Mouse (Mus musculus) left cerebral cortex, postnatal 25 days (tissue): ENCODE measurements around the gene Shank3. TPM values are rescaled to one million over a fixed set of nuclear protein-coding genes. Genes with fewer than 3 reads are reported as not detected.

Source experiments
- DNase-seq, 2 experiments: peaks; one replicate each; pipeline ENCODE4 v3.0.0; 2022; ENCODE audit warnings: low spot score in 2 of 2, mixed read lengths in 1 of 2
- intact Hi-C: fragments of 180-260 bp; cut with DNase I; formaldehyde crosslinking; loops from one replicate; pipeline ENCODE4 v1.15.1; 2025
- total RNA-seq, 2 experiments: library from RNA; stranded (reverse); gene quantifications; 2 replicates each; pipeline ENCODE4 v1.2.3; 2021

Shank3 gene
- total RNA-seq, 2 experiments from 2014 or later: 210 to 243 TPM

DNA sequence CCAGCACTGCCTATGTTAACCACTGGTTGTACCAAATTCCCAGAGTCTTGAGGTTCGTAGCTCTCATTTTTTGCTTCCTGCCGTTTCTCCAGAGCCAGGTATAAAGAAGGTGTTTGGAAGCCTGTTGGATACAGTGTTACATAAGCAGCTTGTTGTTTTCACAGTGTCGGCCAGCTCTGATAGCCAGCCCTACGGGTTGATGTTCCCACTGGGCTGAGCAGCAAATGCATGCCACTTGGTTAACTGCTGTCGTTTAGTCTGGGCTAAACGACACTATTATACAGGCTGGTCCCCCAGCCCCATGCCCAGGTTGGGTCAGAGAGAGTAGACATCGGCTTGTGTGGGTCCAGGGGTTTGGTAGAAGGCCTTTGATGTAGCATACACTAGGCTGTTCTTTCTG is 22.5 kb downstream of the Shank3 start:
- intact Hi-C loops: no loop called here
- no peak for DNase-seq

DNA sequence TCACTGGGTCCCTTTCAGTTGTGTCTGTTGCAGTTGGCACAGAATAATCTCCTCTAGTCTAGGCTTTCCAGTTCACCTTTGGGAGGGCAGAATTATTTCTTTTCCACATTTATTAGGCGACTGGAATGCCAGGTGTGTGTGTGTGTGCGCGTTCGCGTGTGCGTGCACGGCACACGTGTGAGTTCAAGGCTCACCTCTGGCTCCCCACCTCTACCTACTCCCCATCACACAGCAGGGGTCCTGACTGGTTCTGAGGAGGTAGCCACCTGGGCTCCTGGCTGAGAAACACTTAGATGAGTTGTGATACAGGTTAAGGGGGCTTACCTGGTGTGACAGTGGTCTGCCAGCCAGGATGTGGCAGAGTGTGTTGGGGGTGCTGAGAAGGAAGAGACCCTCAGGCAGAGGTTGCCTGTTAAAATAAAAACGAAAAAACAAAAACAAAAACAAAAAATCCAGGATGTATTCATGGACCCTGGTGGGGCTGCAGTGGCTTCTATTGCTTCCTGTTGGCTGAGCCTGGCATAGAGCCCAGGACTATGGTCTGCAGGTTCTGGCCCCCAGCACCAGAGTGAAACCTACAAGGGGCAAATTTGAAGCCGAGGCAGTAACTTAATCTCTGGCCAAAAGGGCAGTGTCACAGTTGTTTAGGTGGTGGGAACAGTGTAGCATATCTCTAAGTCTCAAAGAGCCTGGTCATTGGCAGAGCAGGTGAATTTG is 23.3 kb downstream of the Shank3 start:
- no peak for DNase-seq
- intact Hi-C loops: no loop called here

DNA sequence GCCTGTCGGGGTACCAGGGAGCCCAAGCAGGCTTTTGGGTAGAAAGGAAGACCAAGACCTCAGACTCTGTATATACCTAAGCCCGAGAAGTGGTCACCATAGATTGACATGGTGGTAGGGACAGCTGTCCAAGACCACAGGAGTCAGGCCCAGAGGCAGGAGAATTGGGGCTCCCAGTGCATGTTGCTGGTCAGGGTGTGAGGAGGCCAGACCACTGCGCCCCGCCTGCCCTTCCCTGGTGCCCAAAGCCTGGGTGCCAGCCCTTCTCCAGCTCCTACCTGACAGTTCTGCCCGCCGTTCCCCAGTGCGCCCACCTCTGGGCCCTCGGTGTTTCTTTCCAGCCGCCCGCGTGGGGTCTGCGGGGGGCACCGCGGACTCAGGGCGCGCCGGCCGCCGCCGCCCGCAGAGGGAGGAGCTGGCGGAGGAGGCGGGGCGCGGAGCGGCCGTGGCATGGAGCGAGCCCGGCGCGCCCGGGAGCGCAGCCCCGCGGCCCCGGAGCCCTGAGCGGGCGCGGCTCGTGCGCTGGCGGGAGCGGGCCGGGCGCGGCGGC is 23.9 kb downstream of the Shank3 start:
- DNase-seq: no peak
- intact Hi-C loops: no loop called here

DNA sequence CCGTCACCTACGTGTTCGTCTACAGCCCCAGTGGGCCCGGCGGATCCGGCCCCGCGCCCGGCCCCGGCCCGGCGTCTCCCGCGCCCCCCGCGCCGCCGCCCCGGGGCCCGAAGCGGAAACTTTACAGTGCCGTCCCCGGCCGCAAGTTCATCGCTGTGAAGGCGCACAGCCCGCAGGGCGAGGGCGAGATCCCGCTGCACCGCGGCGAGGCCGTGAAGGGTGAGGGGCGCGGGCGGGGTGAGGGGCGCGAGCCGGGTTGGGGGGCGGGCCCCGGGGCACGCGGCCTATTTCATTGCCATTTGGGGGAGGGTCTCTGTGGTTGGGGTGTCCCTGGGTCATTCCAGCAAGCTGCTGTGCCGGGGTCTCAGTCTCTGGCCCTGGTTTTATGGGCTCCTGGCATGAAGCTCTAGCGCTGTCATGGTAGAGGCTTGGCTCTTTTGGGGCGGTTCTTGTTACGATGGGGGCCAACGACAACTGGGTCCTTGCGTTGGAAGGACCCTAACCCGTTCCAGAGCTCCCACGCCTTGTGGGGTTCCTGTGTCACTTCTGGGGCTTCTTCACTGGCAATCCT is 24.7 kb downstream of the Shank3 start:
- intact Hi-C loops: loop anchor here (2.0 kb wide), 1 partner anchor 23 kb away; no protein-coding TSS in a partner anchor
- no peak for DNase-seq

DNA sequence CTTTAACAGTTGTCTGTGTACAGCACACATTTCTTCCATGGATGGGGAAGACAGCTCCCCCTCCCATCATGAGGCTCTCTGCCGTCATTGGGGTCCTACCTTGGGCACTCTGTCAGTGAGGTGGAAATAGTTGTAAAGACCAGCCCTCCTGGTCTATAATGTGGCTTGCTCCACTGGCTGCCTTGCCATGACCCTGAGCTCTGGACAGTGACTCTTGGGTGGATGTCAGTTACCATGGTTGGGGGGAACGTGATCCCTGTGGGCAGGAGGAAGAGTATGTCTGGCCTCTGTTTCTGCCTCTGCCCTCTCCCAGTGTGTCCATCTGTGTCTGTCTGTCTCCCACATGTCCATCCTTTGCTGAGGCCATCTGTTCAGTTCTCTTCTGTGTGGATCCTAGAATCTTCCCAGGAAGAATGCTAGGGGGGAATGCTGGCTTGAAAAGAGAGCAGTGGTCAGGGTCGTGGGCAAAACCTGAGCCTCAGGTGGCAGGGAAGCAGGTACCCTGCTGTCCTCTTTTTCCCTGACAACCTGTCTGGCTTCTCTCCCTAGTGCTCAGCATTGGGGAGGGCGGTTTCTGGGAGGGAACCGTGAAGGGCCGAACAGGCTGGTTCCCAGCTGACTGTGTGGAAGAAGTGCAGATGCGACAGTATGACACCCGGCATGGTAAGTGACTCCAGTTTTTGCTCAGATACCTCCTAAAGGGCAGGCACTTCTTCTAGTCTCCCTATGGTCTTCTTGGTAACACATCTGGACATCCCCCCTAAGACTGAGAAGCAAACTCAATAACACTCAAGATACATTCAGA is 25.4 kb downstream of the Shank3 start:
- intact Hi-C loops: loop anchor here (2.0 kb wide), 1 partner anchor 24 kb away; no protein-coding TSS in a partner anchor
- no peak for DNase-seq

DNA sequence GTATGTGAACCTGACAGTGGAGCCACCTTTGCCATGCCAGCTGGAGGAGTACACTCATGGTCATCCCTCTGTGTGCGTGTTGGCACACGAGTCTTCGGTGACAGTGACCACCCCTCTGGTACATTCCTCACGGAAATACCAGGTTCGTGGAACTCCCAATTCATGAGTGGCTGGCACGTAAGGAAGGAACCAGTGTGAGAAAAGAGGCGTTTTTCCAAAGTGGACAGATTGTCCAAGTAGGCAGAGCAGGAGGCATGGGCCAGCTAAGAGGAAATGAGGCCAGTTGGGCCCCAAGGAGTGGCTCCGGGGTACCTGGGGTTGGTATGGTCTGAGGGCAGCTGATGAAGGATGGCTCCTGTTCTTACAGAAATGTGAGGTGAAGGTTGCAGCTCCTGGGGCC is 26.0 kb downstream of the Shank3 start:
- no peak for DNase-seq
- intact Hi-C loops: loop anchor here (2.0 kb wide), 1 partner anchor 25 kb away; no protein-coding TSS in a partner anchor

DNA sequence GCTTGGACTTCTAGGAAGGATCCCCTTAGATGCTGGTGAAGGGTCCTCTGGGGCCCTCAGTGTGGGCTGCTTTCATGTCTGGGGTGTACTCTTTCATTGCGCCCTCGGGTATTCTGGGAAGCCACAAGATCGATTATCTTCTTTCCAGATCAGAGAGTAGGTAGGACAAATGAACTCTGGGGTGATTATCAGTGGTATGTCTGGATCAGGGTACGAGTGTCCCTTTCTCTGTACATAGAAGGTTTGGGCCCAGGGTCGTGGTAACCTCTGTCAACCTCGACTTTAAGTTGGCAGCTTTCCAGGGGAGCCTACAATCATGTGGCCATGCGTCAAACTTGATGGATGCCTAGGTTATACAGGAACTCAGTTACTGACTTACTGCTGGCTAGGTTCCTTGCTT is 26.5 kb downstream of the Shank3 start:
- intact Hi-C loops: loop anchor here (2.0 kb wide), 1 partner anchor 25 kb away; no protein-coding TSS in a partner anchor
- DNase-seq: no peak

DNA sequence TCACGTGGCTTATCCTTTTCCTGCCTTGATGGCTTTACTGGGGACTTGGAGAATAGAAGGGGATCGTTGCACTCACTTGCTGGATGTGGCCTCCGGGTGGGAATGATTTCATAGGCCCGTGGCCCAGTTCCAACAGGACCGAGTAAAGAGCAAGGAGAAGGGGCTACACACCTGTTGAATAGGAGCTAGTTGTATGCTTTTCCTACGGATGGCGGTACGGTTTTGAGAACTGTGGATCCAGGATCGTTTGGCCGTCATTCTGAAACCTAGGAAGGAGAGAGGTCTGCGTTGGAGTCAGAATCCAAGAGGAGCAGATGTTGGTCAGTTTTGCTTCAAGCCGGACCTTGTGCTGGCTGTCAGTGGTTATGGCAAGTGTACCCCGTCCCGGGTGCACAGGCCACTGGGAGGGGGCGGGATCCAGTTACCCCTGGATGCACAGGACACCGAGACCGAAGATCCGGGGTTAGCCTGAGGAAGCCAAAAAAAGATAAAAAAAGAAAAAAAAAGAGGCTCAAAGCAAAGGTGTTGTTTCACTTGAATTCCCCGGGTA is 27.4 kb downstream of the Shank3 start:
- DNase-seq: no peak
- intact Hi-C loops: no loop called here

DNA sequence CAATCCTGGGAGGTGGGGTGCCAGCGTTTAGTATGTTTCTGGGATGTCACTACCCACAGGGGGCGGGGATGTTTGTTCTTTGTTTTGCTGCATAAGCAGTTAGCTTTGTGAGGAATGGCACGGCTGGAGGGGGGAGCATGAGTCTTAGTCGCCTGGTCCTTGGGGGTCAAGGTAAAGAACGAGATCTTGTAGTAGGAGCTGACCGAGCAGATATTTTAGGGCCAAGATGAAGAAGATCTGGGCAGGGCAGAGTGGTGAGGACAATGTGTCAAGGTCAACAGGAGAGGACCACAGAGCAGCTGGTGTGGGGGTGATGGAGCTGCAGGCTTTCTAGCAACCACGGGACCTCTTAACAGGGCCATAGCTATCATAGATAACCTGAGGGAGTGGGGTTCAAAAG is 28.0 kb downstream of the Shank3 start:
- no peak for DNase-seq
- intact Hi-C loops: no loop called here

DNA sequence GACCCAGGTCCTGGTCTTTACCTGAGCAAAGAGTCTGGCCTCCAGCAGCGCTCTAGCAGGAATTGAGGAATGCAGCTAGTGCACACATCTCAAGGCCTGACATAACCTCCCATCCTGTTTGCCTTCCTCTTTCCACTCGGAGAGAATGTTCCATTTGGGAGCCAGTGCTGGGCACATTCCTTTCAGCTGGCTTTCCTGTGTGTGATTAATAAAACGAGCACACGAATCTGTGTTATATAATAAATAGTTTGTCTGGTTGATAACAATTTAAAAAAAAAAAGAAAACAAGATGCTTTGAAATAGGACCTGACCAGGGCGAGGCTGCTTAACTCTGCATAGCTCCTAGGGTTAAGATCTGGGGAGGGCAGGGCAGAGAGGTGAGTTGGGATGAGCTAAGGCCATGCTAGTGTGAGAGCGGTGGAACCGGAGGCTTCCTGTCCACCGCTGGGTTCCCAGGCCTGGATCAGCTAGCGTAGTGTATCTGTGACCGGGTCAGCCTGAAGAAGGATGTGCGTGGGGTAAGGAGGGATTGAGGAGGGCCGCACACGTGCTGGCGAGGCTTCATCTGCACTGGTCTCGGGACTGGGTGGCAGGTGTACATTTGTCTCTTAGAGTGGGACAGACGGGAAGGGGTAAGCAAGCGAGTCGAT is 28.9 kb downstream of the Shank3 start:
- no peak for DNase-seq
- intact Hi-C loops: no loop called here

DNA sequence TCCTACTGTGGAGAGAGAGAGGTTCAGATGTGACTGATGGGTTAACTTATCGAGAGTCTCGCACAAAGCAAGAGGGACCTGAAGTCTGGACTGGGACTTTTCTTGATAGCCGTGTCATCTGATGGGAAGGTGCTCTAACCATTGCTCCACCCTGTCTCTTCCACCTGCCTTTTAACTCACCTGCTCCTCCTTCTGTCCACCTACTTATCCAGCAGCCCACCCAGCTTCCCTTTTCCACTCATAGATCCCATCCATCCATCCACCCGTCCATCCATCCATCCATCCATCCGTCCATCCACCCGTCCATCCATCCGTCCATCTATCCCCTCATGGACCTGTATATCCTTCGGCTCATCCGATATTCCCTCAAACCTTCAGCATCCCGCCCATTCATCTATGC is 29.5 kb downstream of the Shank3 start:
- intact Hi-C loops: no loop called here
- no peak for DNase-seq

DNA sequence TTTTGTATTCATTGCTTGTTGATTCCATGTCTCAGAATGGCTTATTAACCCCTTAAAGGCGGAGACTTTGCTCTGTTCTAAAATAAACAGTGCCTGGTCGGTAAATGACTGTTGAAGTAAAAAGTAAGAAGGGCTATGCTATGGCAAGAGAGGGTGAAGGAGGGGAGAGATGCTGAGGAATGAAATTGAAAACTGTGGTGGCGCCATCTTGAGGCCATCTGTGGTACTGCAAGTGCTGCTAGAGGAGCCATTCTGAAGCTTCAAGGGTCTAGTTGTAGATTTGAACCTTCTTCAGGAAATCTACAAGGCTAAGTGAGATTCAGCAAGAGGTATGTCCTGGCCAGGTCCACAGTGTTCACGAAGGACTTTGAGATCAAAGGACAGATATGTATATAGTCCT is 30.9 kb downstream of the Shank3 start:
- intact Hi-C loops: no loop called here
- DNase-seq: peak; percentile 65 to 79

DNA sequence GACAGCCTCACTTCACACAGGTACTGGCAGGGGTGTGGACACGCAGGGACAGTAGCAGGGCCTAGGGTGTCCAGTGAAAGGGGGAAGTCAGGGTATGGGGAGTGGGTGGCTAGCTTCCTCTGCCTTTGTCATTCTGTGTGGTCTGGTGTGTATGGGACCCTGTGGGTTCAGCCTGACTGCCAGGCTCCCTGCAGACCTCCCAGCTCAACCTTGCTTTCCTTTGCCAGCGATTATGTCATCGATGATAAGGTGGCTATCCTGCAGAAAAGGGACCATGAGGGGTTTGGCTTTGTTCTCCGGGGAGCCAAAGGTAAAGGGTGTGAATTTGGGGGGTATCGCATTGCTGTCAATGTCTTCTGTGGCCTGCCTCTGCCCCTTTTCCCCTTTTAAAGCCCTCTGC is 32.0 kb downstream of the Shank3 start:
- no peak for DNase-seq

DNA sequence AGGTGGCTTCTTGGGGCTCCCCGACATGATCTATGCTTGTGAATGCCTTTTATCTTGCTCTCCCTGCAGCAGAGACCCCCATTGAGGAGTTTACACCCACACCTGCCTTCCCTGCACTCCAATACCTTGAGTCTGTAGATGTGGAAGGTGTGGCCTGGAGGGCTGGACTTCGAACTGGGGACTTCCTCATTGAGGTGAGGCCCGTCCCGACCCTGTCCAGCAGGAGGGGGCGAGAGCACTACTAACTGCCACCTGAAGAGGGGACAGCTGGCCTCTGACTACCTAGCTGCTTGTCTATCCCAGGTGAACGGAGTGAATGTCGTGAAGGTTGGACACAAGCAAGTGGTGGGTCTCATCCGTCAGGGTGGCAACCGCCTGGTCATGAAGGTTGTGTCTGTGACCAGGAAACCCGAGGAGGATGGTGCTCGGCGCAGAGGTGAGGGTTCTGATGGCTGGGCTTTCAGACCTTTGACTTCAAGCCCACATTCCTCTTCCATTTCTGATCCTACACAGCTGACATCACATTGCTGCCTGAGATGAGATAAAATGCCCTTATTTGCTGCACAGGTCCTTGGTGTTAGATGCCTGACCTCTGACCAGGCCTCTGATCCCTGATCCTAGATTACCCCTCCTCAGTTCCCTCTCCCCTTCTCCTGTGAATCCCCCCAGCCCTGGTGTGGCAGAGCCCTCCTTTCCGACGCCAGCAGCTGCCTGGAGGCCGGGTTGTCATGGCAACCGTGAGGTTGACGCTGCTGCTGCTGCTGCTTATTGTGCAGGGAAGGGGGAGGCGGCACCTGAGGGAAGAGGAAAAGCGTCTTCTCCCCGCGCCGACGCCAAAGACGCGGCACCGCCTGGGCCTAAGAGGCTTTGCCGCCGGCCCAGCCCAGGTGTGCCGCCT is 32.9 kb downstream of the Shank3 start:
- intact Hi-C loops: no loop called here

More for the DNA sequence above, 32.0 kb downstream of the Shank3 start:
- intact Hi-C loops: no loop called here

DNA sequence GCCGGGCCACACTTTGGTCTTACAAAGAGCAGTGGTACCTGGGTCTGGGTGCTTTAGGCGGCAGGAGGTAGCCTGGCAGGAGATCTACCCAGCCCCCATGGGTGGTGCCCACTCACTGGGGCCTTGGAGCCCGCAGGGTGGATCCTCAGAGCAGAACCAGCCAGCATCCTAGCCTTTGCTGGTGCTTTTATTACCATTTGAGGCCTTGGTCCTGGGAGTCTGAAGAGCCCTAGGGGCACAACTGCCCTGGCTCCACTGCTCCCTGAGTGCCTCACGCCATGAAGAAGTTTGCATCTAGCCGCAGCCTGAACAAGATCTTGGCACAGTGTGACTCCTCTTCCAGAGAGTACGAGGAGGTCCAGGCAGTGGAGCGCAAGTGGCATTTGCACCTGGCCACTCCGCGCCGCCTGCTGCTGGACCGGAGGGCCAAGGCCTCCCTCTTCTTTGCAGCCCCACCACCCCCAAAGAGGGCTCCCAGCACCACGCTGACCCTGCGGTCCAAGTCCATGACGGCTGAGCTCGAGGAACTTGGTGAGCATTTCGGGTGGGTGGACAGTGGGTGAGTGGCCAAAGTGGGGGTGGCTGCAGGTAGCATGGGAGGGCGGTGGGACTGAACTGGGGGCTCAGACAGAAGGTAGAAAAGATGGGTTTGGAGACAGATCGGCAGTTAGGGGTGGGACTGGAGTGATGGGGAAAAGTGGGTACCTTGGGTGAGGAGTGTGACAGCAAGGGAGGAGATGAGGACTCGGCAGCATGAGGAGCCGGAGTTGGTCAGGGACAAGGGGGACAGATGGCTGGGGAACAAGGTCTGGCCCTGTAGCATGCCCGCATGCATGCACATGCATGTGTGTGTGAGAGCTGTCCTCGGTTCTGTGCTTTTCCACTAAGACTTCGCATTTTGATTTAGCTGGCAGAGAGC is 33.8 kb downstream of the Shank3 start:
- intact Hi-C loops: no loop called here
- DNase-seq: no peak

More for the DNA sequence above, 32.9 kb downstream of the Shank3 start:
- peak; percentile 91 to 92 for DNase-seq

DNA sequence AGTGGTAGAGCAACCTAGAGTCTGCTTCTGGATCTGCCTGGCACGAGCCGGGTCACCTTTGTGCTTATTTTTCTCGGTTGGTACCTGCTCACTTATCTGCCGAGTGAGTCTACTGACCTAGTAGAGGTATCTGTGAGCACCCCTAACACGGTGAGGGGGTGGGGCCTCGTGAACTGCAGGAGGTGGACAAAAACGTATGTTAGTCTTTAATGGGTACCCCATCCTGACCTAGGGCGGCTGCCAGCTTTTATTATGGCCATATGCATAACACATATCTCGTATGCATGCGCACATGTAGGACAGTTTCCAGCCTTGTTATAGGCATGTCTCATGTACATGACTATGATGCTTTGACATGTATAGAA is 34.4 kb downstream of the Shank3 start:
- no peak for DNase-seq
- intact Hi-C loops: no loop called here

DNA sequence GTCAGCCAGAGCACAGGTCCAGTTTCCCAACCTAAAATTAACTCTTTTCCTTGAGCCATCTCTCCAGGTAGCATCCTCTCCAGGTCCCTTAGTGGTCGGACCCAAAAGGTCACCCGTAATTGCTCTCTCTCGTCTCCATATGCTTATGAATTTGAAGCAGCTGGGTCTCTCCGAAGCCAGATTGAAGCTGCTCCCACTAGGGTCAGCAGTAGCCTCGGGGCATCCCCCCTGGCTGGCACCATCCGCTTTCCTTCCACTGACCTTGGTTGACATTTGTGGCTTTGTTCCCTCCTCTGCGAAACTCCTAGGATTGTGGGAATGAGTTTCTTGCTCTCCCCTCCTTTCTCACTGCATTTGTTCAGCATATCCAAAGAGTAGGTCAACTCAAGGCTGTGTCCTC is 44.7 kb downstream of the Shank3 start:
- DNase-seq: no peak
- intact Hi-C loops: no loop called here

DNA sequence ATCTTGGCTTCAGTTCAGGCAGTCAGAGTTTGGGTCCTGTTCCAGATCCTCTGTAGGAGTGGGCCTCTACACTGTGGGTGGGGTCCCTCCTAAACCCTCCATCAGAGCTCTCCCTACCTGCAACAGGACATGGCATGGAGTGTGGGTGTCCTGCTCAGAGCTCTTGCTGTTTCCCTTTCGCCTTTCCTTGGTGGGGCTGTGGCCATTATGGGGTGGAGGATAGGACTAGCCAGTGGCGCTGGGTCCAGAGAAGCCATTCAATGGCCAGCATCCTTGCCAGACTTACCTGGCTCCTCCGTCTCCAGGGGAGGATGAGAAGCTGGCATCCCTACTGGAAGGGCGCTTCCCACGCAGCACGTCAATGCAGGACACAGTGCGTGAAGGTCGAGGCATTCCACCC is 47.9 kb downstream of the Shank3 start:
- intact Hi-C loops: no loop called here
- DNase-seq: no peak
